Comparison of ENCODE assay signal across 23 mouse cellular contexts in genomic region chr19:7585279-7585678, GRCm38 (mm10). TPM values are rescaled to one million over a fixed set of nuclear protein-coding genes. Genes with fewer than 3 reads are reported as not detected.
A peak's percentile ranks its signal among the peaks of the same experiment; 100 is the strongest.
DNase-seq lines count a peak whose midpoint lies in the region; ATAC-seq and TF ChIP-seq lines count a peak whose summit lies in the region.
"Had no signal": no experiment of that assay in that cellular context is flagged by ENCODE, and none has a peak within 500 bp of the region (broad histone marks: within the 10 kb centered on the region; RNA-seq: fewer than 3 reads in every experiment).

No protein-coding gene starts in this region.

- ATAC-seq in heart, embryonic 14.5 days (ENCODE audit: insufficient number of reproducible peaks, insufficient read depth, low FRiP score, low read depth) = no peak
- no peak for ATAC-seq in forebrain, postnatal 0 days
- ATAC-seq: intestine, embryonic 16.5 days had no signal

- no peak overlapping the region for H3K9ac ChIP-seq in heart, embryonic 14.5 days (ENCODE audit: low read length)
- no peak overlapping the region for H3K9ac ChIP-seq in forebrain, postnatal 0 days

- H3K4me2 ChIP-seq in heart, embryonic 14.5 days (ENCODE audit: low read length) = no peak overlapping the region
- no peak overlapping the region for H3K4me2 ChIP-seq in forebrain, postnatal 0 days (ENCODE audit: low read depth)

- peak; percentile 95 for DNase-seq in heart, adult 11 months
- no peak for DNase-seq in heart, embryonic 10.5 days (ENCODE audit: low spot score)
- peak; percentile 33 to 39 for DNase-seq in right cerebral cortex, postnatal 10 days (ENCODE audit: low spot score in 2 of 2)
- no peak for DNase-seq in right cerebral cortex, adult 2 months (ENCODE audit: low spot score in 2 of 2)
- DNase-seq in frontal cortex, postnatal 14 days (ENCODE audit: low spot score in 2 of 2) = no peak
- DNase-seq in forebrain, postnatal 0 days = no peak
- DNase-seq: cerebellum, adult 11 months; kidney, postnatal 10 days; liver; lung, adult 2 months; lung, postnatal 4 days; midbrain, embryonic 14.5 days; right cerebral cortex, postnatal 4 days; thymus, adult 18-20 months had no signal

- no peak for TF ChIP-seq CTCF in forebrain, postnatal 0 days (IDR thresholded peaks at IDR 0.05; ENCODE audit: low read depth)

- H3K27ac ChIP-seq in heart, embryonic 10.5 days = no peak overlapping the region
- H3K27ac ChIP-seq in heart, embryonic 14.5 days (replicated peaks in 1 of 2; ENCODE audit: control insufficient read depth in 1 of 2, insufficient read depth in 1 of 2, low read depth in 2 of 2, low read length in 2 of 2) = peak overlapping the region; percentile 48 to 55; a peak in 2 of 4 replicates
- H3K27ac ChIP-seq in forebrain, postnatal 0 days (ENCODE audit: low read depth, low read length) = no peak overlapping the region
- H3K27ac ChIP-seq: forebrain, embryonic 10.5 days had no signal

- H3K4me3 ChIP-seq in heart, embryonic 10.5 days = no peak overlapping the region
- H3K4me3 ChIP-seq in heart, embryonic 14.5 days (ENCODE audit: control insufficient read depth in 1 of 2, insufficient read depth in 1 of 2, low read depth in 1 of 2, low read length in 2 of 2) = no peak overlapping the region
- no peak overlapping the region for H3K4me3 ChIP-seq in forebrain, postnatal 0 days (ENCODE audit: low read depth, low read length)
- H3K4me3 ChIP-seq: forebrain, embryonic 10.5 days had no signal

- H3K36me3 ChIP-seq in heart, embryonic 10.5 days = peaks cover 16% of the 10 kb centered on the region; the same call in 1 of the 2 replicates
- peaks cover 19% of the 10 kb centered on the region for H3K36me3 ChIP-seq in heart, embryonic 14.5 days (ENCODE audit: control insufficient read depth, insufficient read depth, low read length)
- no peaks in the 10 kb centered on the region for H3K36me3 ChIP-seq in forebrain, postnatal 0 days (ENCODE audit: insufficient read depth)
- H3K36me3 ChIP-seq: forebrain, embryonic 10.5 days had no signal

- H3K9me3 ChIP-seq in heart, embryonic 10.5 days = no peaks in the 10 kb centered on the region
- peaks cover 8% of the 10 kb centered on the region; the same call in 1 of the 2 replicates for H3K9me3 ChIP-seq in heart, embryonic 14.5 days (ENCODE audit: control insufficient read depth, low read length)
- H3K9me3 ChIP-seq in forebrain, postnatal 0 days (ENCODE audit: low read length) = no peaks in the 10 kb centered on the region

- H3K27me3 ChIP-seq in heart, embryonic 10.5 days (ENCODE audit: insufficient read depth, poor library complexity, severe bottlenecking) = no peaks in the 10 kb centered on the region
- no peaks in the 10 kb centered on the region for H3K27me3 ChIP-seq in heart, embryonic 14.5 days (ENCODE audit: control insufficient read depth, insufficient read depth, low read length)
- no peaks in the 10 kb centered on the region for H3K27me3 ChIP-seq in forebrain, postnatal 0 days (ENCODE audit: insufficient read depth, low read length)

- peaks cover 17% of the 10 kb centered on the region; the same call in 1 of the 2 replicates for H3K4me1 ChIP-seq in heart, embryonic 10.5 days
- peaks cover 10 to 26% of the 10 kb centered on the region in 2 experiments for H3K4me1 ChIP-seq in heart, embryonic 14.5 days (ENCODE audit: control insufficient read depth in 2 of 2, insufficient read depth in 2 of 2, low read length in 2 of 2)
- H3K4me1 ChIP-seq in forebrain, postnatal 0 days (ENCODE audit: insufficient read depth) = no peaks in the 10 kb centered on the region

- WGBS in heart, embryonic 10.5 days = 83% methylated on average over 8 of the region's 8 CpGs
- WGBS in heart, embryonic 14.5 days = 67% methylated on average over 8 of the region's 8 CpGs
- 78% methylated on average over 8 of the region's 8 CpGs for WGBS in forebrain, postnatal 0 days

RNA-seq across cellular contexts. Expression of gene Lgals12, which starts 21.7 kb away (rescaled TPM):
- polyA plus RNA-seq in heart, embryonic 10.5 days (2016; fragmentation: Nextera tagmentation; extraction: Ambion mirVana) = 0.06 TPM in 1 of 2 replicates, not detected in the other
- polyA plus RNA-seq in heart, embryonic 14.5 days (2014; fragmentation: Nextera tagmentation; extraction: Ambion mirVana) = 0.23 and 0.34 TPM in 2 replicates
- total RNA-seq in forebrain, postnatal 0 days (2014; rRNA removed) = 0.19 and 0.38 TPM in 2 replicates
- polyA plus RNA-seq in forebrain, postnatal 0 days (2015; fragmentation: Nextera tagmentation; extraction: Ambion mirVana) = 0.10 and 0.21 TPM in 2 replicates
- total RNA-seq: common myeloid progenitor, adult 5-6 weeks had no signal
- polyA plus RNA-seq: neural tube, embryonic 11.5 days had no signal

RNA-seq across cellular contexts. Expression of gene Hrasls5, which starts 27.1 kb away (rescaled TPM):
- not detected in 2 replicates for polyA plus RNA-seq in heart, embryonic 10.5 days (2016; fragmentation: Nextera tagmentation; extraction: Ambion mirVana)
- not detected in 2 replicates for polyA plus RNA-seq in heart, embryonic 14.5 days (2014; fragmentation: Nextera tagmentation; extraction: Ambion mirVana)
- not detected in 2 replicates for total RNA-seq in forebrain, postnatal 0 days (2014; rRNA removed)
- polyA plus RNA-seq in forebrain, postnatal 0 days (2015; fragmentation: Nextera tagmentation; extraction: Ambion mirVana) = 0.29 TPM in 1 of 2 replicates, not detected in the other
- total RNA-seq: common myeloid progenitor, adult 5-6 weeks; ES-E14; layer of hippocampus, postnatal 10 days; left cerebral cortex, postnatal 14 days had no signal
- polyA plus RNA-seq: forebrain, embryonic 10.5 days; hindbrain, embryonic 11.5 days; intestine, embryonic 16.5 days; midbrain, embryonic 14.5 days; neural tube, embryonic 11.5 days had no signal

RNA-seq across cellular contexts. Expression of gene Pla2g16, which starts 28.0 kb away (rescaled TPM):
- 15.9 and 30.8 TPM in 2 replicates for polyA plus RNA-seq in heart, embryonic 10.5 days (2016; fragmentation: Nextera tagmentation; extraction: Ambion mirVana)
- polyA plus RNA-seq in heart, embryonic 14.5 days (2014; fragmentation: Nextera tagmentation; extraction: Ambion mirVana) = 63.1 and 69.9 TPM in 2 replicates
- total RNA-seq in forebrain, postnatal 0 days (2014; rRNA removed) = 4.8 and 6.6 TPM in 2 replicates
- 6.0 and 6.5 TPM in 2 replicates for polyA plus RNA-seq in forebrain, postnatal 0 days (2015; fragmentation: Nextera tagmentation; extraction: Ambion mirVana)

Comparison
In these comparisons a context has a peak if more than half of its experiments do, and no peak if none do; other contexts are left out.
1. DNase-seq: peak in heart, adult 11 months (single experiment) and right cerebral cortex, postnatal 10 days (2 of 2); none in heart, embryonic 10.5 days (single experiment), right cerebral cortex, adult 2 months (0 of 2), frontal cortex, postnatal 14 days (0 of 2) and forebrain, postnatal 0 days (single experiment).
2. H3K27ac ChIP-seq: peak in heart, embryonic 14.5 days (2 of 2); none in heart, embryonic 10.5 days (single experiment) and forebrain, postnatal 0 days (single experiment).